Mouse (Mus musculus) mature B cell (primary cell): ENCODE data around the gene Dmd.

Source experiments
- in situ Hi-C: fragments of 300-500 bp; cut with MboI; formaldehyde crosslinking; loops from 2 replicates; pipeline ENCODE4 v1.14.3; 2019

Gene Dmd

DNA sequence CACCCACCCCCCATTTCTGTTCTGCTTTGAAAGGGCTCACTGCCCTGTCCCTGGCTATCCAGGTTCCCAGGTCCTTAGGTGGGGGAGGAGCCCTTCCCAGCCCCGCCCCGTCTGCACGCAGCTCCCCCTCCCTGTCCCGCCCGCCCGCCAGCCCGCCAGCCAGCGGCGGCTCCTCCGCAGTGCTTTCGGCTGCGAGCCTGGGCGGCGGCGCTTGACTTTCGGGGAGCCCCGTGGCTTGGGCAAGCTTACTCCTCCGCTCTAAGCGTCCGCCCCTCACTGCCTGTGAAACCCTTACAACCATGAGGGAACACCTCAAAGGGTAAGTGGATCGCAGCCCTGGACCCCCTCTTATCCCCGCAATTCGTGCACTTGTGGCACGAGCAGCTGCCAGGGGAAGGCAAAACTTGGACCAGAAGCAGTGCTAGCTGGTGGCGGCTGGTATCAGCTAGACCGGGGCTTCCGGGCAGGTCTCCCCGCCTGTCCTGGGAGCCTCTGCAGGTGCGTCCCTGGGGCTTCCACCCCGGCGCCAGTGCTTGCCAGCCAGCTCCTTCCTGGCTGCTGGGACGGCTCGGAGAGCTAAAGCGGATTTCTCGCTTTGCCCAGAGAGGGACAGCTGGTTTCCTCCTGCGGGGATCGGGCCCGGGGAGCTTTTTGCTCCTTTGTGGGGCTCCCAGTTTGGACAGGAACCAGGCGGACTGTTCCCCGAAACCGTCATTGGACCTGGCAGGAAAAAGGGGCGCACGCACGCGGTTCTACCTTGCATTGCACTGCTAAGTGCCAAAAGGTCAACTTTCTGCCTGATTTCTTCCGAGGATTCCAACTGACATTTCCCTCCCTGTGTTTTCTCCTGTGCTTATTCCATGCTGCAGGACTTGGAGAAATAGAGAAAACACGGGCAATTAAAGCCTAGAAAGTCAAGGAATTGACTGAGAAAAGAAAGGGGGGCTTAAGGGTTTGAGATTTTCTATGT is 2099.8 kb downstream of the Dmd start:
- in situ Hi-C loops, result no loop called here

DNA sequence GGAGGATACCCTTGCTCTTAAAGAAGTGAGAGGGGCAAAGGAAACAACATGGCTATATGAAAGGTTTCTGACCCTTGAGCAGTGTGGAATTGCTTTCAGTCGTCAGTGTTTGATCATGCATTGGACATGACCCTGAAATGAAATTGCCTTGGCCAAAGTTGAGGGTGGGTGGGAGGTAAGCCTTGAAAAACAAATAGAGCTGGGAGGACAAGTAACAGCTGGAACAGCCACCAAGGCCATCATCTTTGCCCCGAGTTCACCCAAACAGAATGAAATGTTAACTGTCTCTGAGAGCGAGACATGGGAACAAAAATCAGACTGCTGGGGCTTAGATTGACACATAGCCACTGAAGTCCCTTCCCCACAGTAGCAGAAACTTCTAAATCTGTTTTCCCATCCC is 2100.9 kb downstream of the Dmd start:
- in situ Hi-C loops, result no loop called here

DNA sequence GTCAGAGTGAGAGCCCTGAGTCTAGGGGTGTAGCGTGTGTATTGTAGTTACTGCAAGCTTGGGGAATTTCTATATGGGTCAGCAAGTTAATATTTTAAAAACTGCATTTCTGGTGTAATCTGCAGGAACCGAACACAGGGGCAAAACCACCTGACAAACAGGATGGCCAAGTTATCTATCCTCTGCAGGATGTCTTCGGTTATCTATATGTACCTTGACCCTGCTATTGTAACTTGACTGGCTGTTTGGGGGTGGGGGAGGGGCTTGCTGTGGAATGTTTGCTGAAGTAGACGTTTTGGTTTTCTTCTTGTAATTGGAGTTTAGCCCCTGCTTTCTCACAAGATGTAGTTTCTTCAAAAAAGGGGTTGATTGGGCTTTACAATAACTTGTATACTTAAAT is 2124.9 kb downstream of the Dmd start:
- in situ Hi-C loops, result no loop called here

DNA sequence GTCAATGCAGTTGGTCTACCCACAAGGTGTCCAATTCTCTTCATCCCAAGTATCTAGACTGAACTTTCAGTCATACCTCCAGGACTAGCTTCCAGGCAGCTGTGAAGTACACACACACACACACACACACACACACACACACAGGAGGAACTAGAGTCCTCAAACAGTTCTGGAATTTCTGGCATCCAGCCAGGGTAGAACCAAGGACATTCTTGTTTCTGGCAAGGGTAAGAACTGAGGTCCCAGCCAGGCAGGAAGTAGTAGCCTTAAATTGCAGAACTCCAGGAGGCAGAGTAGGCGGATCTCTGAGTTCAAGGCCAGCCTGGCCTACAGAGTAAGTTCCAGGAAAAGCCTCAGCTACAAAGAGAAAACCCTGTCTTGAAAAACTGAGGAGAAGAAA is 2128.2 kb downstream of the Dmd start:
- in situ Hi-C loops, result no loop called here

DNA sequence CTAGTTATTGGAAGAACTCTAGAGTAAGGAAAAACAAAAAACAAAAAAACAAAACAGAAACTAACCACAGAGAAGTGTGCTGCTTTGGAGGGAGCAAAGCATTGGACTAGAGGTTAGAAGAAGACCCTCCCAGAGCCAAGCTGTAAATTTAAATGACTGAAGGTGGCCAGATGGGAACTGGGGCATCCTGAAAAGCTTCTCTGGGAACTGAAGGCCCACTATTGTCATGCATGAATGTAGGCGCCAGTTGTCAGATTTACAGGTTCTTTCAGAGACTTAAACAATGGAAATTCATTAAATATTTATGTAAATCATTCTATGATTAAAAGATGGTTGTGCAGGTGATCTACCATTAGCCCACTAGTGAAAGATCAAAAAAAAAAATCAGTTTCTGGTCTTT is 2128.9 kb downstream of the Dmd start:
- in situ Hi-C loops, result no loop called here

DNA sequence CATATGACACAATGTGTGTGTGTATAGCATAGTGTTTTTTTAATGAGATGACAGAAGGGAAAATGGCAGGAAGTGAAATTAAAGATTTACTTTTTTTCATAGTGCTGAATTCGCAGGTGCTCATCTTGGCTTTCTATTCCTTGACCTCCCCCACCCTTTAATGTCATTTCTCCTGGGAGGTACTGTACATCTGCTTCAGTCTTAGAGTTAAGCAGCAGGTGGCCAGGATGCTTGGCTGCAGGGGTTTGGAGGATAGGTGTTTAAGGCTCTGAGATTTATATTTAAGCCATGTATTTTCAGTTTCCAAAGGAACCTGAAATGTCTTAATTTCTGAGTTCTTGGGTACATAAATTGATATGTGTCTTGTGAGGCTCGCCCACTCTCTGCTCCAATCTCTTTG is 2130.5 kb downstream of the Dmd start:
- in situ Hi-C loops, result no loop called here

DNA sequence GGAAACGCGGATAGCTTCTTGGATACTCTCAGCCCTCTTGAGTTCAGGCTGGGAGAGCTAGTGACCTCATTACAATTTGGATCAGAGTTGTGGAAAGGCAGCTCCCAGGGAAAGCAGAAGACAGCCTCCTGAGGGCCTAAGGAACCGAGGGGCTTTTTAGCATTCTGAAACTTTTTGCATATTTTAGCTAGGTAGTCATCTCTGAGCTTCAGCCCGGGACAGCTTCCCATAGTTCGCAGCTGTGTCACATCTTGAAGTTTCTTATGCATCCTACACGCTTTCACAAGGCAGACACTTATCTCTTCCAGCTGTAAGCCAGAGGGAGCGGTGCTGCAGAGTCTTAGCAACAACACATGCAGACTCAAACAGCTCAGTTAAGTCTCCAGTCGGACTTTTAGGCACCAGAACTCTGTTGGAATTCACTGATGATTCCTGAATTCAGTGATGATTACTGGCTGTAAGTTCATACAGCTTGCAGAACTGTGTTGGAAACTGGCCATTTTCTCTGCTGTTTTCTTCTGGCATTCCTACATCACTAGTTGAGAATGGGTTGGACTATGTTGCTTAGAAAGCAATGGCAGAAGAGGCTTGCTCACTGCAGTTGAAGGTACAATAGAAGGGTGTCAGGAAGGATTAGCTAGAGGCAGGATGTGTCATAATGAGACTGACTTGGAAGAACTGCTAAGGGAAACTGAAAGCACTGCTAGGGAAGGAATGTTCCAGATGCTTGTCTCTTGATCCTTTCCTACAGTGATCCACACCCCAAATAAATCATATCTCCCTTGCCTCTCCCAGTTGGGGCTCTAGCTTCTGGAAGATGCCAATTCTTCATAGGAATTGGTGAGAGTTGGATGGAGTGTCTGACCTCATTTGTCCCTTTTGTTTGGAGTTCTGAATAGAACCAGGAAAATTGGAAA is 2135.8 kb downstream of the Dmd start:
- in situ Hi-C loops, result no loop called here

DNA sequence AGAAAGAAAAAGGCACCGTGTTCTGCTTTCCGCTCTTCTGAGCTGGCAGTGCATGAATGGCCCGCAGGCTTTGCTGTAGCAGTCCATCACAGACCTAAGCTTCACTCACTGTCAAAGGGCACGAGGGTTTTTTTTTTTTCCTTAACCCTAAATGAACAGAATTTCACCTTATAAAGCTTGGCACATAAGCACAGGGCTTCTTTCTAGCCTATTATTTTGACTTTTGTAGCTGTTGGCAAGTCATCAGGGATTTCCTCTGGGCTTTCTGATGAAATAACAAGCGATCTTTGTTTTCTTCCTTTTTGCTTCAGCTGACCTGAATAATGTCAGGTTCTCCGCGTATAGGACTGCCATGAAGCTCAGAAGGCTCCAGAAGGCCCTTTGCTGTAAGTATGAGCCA is 2140.8 kb downstream of the Dmd start:
- in situ Hi-C loops, result no loop called here

DNA sequence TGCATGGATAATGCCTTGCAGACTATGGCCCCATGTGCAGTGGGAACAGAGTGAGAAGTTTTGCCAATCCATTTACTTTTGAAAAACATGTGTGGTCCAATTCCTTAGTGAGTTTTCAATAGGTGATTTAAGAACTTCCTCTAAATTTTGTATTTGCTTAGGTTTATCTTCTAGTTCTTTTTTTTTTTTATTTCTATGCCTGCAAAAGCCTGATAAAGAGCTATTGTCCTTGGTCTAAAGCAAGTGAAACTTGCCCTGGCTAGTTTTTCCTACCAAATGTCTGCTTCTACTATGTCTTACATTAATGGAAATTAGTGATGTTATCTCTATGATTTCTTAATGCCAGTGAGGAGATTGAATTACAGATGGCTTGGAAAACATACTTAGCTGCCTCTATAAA is 2144.7 kb downstream of the Dmd start:
- in situ Hi-C loops, result no loop called here

DNA sequence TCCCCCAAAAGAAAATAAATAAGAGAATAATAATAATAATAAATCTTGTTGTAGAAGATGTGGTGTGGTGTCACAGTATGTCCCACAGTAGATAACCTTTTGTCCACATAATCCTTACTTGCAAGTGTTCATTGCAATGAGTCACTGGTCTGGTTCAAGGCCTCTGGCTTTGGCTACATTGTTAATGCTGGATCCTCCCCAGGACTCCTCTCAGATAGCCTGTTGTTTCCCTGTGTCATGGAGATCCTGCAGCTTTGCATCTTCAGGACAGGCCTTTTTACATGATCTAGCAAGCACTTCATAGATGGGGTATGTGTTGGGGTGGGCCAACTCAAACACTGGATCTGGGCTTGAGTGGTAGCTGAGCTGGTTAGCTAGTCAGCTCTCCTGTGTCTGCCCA is 2150.0 kb downstream of the Dmd start:
- in situ Hi-C loops, result no loop called here

DNA sequence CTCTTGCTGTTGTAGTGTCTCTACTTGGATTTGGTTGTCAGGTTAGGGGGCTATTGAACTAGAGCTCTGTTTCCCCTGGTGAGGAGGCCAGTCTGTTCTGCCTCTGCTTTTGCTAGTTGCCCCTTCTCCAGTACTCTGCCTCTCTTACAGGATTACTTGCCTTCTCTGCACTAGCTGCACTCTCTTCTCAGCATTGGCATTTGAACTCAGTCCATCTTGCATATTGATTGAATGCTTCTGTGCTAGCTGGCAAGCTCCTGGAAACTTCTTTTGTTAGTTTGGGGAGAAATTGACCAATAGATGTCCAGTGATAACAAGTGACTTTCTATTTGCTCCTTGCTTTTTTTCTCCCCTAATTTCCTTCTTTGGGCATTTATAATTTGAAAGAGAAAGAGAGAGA is 2163.7 kb downstream of the Dmd start:
- in situ Hi-C loops, result no loop called here

DNA sequence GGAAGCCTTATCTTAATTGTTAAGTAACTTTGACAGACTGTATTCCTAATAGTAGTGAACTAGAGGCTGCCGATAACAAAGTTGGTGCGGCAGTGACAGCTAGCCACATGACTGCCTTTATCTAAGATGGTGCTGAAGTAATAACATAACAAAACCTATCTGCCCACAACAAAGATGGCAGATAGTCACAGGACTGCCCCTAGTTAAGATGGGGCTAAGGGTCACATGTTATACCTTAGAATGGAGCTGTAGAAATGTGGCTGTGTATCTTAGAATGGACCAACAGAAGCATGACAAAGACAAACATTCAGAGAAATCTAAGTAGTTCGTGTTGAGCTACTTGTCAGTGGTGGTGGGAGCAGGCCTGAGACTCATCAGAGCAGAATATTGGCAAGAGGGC is 2184.0 kb downstream of the Dmd start:
- in situ Hi-C loops, result no loop called here

DNA sequence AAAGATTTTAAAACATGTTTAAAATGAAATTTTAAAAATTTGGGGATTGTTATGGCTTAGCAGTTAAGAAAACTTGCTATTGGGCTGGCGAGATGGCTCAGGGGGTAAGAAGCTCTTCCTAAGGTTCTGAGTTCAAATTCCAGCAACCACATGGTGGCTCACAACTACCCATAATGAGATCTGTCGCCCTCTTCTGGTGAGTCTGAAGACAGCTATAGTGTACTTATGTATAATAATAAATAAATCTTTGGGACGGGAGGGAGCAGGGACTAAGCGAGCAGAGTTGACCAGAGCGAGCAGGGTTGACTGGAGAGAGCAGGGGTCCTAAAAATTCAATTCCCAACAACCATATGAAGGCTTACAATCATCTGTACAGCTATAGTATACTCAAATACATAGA is 2188.6 kb downstream of the Dmd start:
- in situ Hi-C loops, result no loop called here

DNA sequence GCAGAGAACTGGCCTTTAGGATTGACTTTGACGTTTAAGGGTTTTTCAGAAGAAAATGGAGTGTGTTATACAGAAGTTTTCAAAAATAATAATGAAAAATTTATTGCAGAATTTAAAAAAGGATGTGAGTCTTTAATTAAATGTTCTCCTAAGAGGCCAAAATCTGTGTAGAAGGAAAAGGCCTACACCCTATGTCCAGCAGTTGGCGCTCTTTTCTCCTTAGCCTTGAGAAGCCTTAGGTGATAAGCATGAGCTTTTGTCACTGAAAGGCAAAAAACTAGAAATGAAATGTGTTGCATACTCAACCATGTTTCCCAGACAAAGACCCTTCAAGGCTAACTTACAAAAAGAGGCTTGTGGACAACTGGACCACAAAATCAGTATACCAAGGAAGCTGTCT is 2222.6 kb downstream of the Dmd start:
- in situ Hi-C loops, result no loop called here

DNA sequence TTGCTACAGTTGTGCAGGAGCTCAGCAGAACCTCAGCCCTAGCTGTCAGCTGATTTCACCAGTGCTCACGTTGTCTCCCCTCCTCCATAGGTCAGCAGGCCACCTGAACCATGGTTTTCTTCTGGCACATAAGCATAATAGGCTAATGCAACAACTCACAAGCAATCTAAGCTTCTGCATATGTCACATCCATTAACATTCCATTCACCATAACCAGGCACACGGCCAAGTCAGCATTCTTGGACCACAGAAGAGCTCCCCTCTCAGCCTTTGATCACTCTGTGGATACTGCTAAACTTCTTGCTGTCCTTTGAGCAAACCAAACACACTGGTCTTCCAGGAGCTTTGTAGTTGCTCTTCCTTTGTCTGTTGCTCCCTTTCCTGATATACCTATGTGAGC is 2238.9 kb downstream of the Dmd start:
- in situ Hi-C loops, result no loop called here

DNA sequence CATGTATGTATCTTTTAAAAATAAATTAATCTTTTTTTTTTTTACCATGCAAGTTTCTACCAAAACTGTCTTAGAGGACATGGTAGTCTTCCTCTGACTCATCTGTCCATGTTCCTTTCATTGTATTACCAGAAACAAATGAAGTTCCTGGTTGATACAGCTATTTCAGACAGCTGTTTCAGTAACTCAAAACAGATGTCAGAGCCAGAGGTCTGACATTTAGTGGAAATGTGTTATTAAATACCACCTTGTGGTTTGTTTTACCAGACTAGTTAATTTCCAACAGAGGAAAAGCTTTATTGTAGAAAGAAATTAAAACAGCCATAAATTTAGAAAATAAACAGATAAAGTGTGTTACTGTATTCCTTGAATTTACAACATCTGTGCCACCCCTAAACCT is 2245.2 kb downstream of the Dmd start:
- in situ Hi-C loops, result no loop called here

DNA sequence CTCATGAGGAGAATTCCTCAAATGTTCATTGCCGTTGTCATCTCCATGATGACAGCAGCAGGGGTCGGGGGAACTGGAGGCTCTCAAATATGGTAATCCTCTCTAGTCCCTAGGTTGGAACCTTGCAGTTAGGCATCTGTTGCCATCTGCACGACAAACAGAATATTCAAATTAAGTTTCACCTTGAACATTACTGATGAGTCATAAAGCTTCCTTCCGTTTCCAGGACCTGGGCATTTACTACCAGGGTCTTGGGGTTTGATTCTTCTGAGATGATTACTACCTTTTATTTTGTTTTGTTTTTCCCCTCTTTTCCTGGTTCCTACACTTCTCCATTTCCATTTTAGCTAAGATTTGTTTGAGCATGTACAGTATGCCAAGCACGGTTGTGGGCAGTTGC is 2249.0 kb downstream of the Dmd start:
- in situ Hi-C loops, result no loop called here

DNA sequence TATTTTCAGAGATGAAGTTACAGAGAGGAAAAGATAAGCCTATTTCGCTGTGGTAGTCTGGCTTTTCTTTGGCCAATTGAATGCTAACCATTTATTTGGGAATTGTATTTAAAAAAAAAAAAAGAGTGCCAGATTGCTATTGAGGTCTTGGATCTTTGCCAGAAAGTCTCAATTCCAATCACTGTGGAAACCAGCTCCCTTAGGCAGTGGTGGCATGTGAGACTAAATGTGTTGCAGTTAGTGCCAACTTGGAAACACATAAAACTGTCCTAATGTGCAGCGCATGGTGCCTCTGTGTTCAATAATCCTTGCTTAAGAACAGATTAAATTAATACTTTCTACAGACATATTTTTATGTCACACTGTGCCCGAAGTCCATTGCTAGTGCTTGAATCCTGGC is 2250.7 kb downstream of the Dmd start:
- in situ Hi-C loops, result no loop called here

DNA sequence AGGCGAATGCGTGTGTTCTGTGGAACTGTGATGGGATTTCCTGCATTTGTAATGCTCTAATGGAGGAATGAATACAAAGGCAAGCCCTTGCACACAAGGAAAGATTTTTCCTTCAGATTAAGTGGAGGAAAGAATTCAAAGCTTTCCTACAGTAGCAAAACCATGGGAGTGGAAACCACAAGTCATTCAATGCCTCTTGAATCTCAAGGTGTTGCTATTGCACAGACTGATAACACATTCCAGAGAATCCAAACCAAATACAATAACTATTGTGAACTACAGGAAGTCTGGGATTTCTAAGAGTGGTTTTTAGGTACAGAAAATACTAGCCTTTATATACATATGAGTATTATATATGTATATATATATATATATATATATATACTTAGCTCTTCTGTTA is 2258.3 kb downstream of the Dmd start:
- in situ Hi-C loops, result no loop called here

DNA sequence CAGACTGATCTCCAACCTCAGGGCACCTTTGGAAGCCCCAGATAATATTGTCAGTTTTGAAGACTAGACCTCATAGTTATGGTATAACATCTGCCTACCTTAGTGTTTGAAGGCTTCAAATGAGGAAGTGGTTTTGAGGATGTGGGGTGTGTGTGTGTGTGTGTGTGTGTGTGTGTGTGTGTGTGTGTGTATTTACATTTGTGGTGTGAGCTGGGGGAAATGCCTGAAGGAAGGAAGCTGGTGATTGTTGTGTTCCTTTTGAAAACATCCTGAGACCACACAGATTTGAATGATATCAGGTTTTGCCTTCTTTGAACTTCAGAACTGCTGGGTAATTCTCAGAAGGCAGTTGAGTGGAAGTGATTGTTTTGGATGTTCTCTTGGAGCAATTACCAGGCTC is 2278.2 kb downstream of the Dmd start:
- in situ Hi-C loops, result no loop called here

DNA sequence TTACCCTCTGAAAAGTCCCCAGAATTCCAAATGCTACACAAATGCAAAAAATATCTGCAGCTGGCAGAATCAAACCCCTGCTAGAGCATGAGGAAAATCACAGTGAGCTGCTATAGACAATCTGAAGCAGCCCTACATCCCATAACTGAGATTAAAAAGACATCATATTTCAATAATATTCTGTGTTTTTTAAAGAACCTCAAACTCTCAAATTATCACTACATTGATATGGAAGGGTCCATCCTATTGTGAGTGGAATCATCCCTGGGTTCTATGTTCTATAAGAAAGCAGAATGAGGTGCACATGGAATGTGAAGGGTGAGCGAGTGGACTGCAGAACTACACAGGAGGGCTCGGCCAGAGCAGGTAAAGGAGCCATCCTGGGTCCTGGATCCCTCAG is 2300.7 kb downstream of the Dmd start, which contains the start of gene Fthl17a:
Fthl17a (plus strand) TSS at position 301 of the 400 bp plus-strand sequence.
- in situ Hi-C loops, result no loop called here
